Comparison of ENCODE assay signal across 11 mouse cellular contexts in genomic region chr9:32478087-32478486, GRCm38 (mm10).
DNase-seq lines count a peak whose midpoint lies in the region; ATAC-seq and TF ChIP-seq lines count a peak whose summit lies in the region.
"Had no signal": no experiment of that assay in that cellular context is flagged by ENCODE, and none has a peak within 500 bp of the region (broad histone marks: within the 10 kb centered on the region; RNA-seq: fewer than 3 reads in every experiment).

No protein-coding gene starts in this region.

- peak overlapping the region; percentile 52; the same call in 1 of the 2 replicates for H3K27ac ChIP-seq in lung, embryonic 14.5 days (ENCODE audit: low read depth)

- H3K4me1 ChIP-seq in lung, embryonic 14.5 days (ENCODE audit: insufficient read depth), result peaks cover 8% of the 10 kb centered on the region

- TF ChIP-seq CTCF in lung, embryonic 14.5 days (IDR thresholded peaks at IDR 0.05; ENCODE audit: low read depth), result no peak

- no peak overlapping the region for H3K9ac ChIP-seq in lung, embryonic 14.5 days

- no peak overlapping the region for H3K4me3 ChIP-seq in lung, embryonic 14.5 days (ENCODE audit: low read depth, low read length)

- no peak overlapping the region for H3K4me2 ChIP-seq in lung, embryonic 14.5 days

- WGBS in lung, embryonic 14.5 days, result 15% methylated on average over 2 of the region's 2 CpGs

- H3K36me3 ChIP-seq in lung, embryonic 14.5 days (ENCODE audit: insufficient read depth), result no peaks in the 10 kb centered on the region

- H3K27me3 ChIP-seq in lung, embryonic 14.5 days (ENCODE audit: insufficient read depth, low read length), result no peaks in the 10 kb centered on the region

- no peaks in the 10 kb centered on the region for H3K9me3 ChIP-seq in lung, embryonic 14.5 days (ENCODE audit: low read depth, low read length)

- ATAC-seq in lung, embryonic 14.5 days (ENCODE audit: insufficient read depth), result peak; percentile 77; the same call in 1 of the 2 replicates
- ATAC-seq: activated CD4-positive, CD25-positive, alpha-beta regulatory T cell, adult 4 months had no signal

- DNase-seq in heart, adult 11 months, result peak; percentile 93
- no peak for DNase-seq in heart, adult 9 months (ENCODE audit: low spot score in 2 of 2)
- peak; percentile 83 for DNase-seq in lung, embryonic 14.5 days
- DNase-seq in lung, adult 18-20 months, result no peak
- peak; percentile 29 for DNase-seq in adrenal gland, postnatal 25 days
- DNase-seq in heart, postnatal 4 days, result peak; percentile 46
- no peak for DNase-seq in frontal cortex, adult 2 months (ENCODE audit: extremely low spot score in 1 of 2, low spot score in 1 of 2)
- DNase-seq in natural killer cell, adult 2 months (ENCODE audit: low spot score in 2 of 2), result no peak
- DNase-seq: lung, postnatal 14 days; thymus, postnatal 36 days had no signal

Comparison
In these comparisons a context has a peak if more than half of its experiments do, and no peak if none do; other contexts are left out.
1. DNase-seq: peak in heart, adult 11 months (single experiment), lung, embryonic 14.5 days (single experiment), adrenal gland, postnatal 25 days (single experiment) and heart, postnatal 4 days (single experiment); none in heart, adult 9 months (0 of 2), lung, adult 18-20 months (0 of 2), frontal cortex, adult 2 months (0 of 2) and natural killer cell, adult 2 months (0 of 2).